Mouse (Mus musculus) lung, embryonic 14.5 days (tissue): Measurements from ENCODE around the gene Mogat1. TPM values are rescaled to one million over a fixed set of nuclear protein-coding genes. Genes with fewer than 3 reads are reported as not detected.

Experiments
- ATAC-seq: fragments of 200-750 bp; cut with Nextera tagmentation; 2 replicates; pipeline ENCODE4 v1.8.0; 2017; ENCODE audit warnings: mild to moderate bottlenecking, moderate TSS enrichment, moderate library complexity; ENCODE audit not compliant: insufficient read depth
- DNase-seq: peaks from one replicate; pipeline ENCODE4 v3.0.0-alpha.2; 2015
- H3K27ac ChIP-seq: fragments of 300-500 bp; sonication (generic); 2 replicates; pipeline ENCODE4 v1.5.1; 2014; ENCODE audit warnings: low read depth, mild to moderate bottlenecking, moderate library complexity
- H3K27me3 ChIP-seq: fragments of 300-500 bp; sonication (generic); 2 replicates; pipeline ENCODE4 v1.6.1; 2014; ENCODE audit warnings: low read length, control low read depth; ENCODE audit not compliant: insufficient read depth
- H3K36me3 ChIP-seq: fragments of 300-500 bp; sonication (generic); 2 replicates; pipeline ENCODE4 v1.6.1; 2014; ENCODE audit warnings: control low read depth; ENCODE audit not compliant: insufficient read depth
- H3K4me1 ChIP-seq: fragments of 300-500 bp; sonication (generic); 2 replicates; pipeline ENCODE4 v1.6.1; 2014; ENCODE audit warnings: antibody characterized with exemption, control low read depth; ENCODE audit not compliant: insufficient read depth
- H3K4me2 ChIP-seq: fragments of 300-500 bp; sonication (generic); 2 replicates; pipeline ENCODE4 v1.6.1; 2014; ENCODE audit warnings: mild to moderate bottlenecking
- H3K4me3 ChIP-seq: fragments of 300-500 bp; sonication (generic); 2 replicates; pipeline ENCODE4 v1.5.1; 2014; ENCODE audit warnings: low read depth, low read length
- H3K9ac ChIP-seq: fragments of 300-500 bp; sonication (generic); 2 replicates; pipeline ENCODE4 v1.6.1; 2014
- H3K9me3 ChIP-seq: fragments of 300-500 bp; sonication (generic); 2 replicates; pipeline ENCODE4 v1.6.1; 2016; ENCODE audit warnings: low read depth, low read length, control low read depth
- CTCF ChIP-seq: IDR thresholded peaks from 2 replicates; pipeline ENCODE4 v1.5.1; 2016; ENCODE audit warnings: antibody characterized with exemption, low read depth
- WGBS: fragments of 180-500 bp; shearing (Covaris S2); extraction: QIAGEN DNeasy Blood & Tissue Kit; methylation state at CpG from one replicate; pipeline ENCODE4 v1.1.7; 2014; 5-methylcytosine and 5-hydroxymethylcytosine counted together
- polyA plus RNA-seq: library from polyadenylated mRNA; unstranded; fragments of >200 nt; fragmentation: Nextera tagmentation; extraction: Ambion mirVana; gene quantifications from 2 replicates; pipeline ENCODE4 v1.2.1, GENCODE M21; 2014

Mogat1 gene
- polyA plus RNA-seq, 1 experiment from 2014 or later: not detected

DNA sequence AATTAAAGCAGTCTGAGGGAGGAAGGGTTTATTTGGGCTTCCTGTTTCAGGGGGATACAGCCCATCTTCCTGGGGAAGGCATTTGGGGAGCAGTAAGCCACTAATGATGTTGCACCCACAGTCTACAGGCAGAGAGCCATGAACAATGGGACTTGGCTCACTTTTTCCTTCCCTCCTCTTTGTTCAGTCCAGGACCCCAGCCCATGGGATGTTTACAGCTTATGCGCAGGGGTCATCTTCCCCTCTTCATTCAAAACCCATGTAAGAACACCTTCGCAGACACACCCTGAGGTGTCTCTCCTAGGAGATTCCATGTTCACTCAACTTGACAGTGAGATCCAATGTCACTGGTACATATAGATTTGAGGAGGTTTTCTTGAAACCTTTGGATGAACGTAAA lies 17.6 kb downstream of the Mogat1 start:
- H3K4me2 ChIP-seq: no peak overlapping the region
- whole genome bisulfite sequencing: 85% methylated on average over 3 of the region's 3 CpGs
- H3K9ac ChIP-seq: no peak overlapping the region
- no peak overlapping the region for H3K27ac ChIP-seq
- ATAC-seq: no peak
- H3K4me1 ChIP-seq: no peaks in the 10 kb centered on the region
- no peak for TF ChIP-seq CTCF
- no peak overlapping the region for H3K4me3 ChIP-seq
- no peaks in the 10 kb centered on the region for H3K36me3 ChIP-seq
- H3K9me3 ChIP-seq: no peaks in the 10 kb centered on the region
- H3K27me3 ChIP-seq: no peaks in the 10 kb centered on the region
- no peak for DNase-seq

DNA sequence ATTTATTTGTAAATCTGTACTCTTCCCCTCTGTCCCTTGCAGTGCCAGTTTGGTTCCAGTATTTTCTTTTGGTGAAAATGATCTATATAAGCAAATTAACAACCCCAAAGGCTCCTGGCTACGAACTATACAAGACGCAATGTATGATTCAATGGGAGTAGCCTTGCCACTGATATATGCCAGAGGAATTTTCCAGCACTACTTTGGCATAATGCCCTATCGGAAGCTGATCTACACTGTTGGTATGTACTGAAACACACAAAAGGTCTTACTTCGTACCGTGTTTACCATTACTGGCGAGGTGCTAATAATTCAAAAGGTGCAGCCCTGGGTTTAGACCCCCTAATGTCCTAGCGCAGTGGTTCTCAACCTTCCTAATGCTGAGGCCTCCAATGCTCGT lies 18.2 kb downstream of the Mogat1 start:
- no peaks in the 10 kb centered on the region for H3K36me3 ChIP-seq
- DNase-seq (no peak), ATAC-seq (no peak)
- no peaks in the 10 kb centered on the region for H3K27me3 ChIP-seq
- H3K27ac ChIP-seq: no peak overlapping the region
- no peak overlapping the region for H3K9ac ChIP-seq
- TF ChIP-seq CTCF: no peak
- H3K4me3 ChIP-seq: no peak overlapping the region
- no peak overlapping the region for H3K4me2 ChIP-seq
- H3K9me3 ChIP-seq: no peaks in the 10 kb centered on the region
- 89% methylated on average over 8 of the region's 8 CpGs for WGBS
- H3K4me1 ChIP-seq: no peaks in the 10 kb centered on the region

DNA sequence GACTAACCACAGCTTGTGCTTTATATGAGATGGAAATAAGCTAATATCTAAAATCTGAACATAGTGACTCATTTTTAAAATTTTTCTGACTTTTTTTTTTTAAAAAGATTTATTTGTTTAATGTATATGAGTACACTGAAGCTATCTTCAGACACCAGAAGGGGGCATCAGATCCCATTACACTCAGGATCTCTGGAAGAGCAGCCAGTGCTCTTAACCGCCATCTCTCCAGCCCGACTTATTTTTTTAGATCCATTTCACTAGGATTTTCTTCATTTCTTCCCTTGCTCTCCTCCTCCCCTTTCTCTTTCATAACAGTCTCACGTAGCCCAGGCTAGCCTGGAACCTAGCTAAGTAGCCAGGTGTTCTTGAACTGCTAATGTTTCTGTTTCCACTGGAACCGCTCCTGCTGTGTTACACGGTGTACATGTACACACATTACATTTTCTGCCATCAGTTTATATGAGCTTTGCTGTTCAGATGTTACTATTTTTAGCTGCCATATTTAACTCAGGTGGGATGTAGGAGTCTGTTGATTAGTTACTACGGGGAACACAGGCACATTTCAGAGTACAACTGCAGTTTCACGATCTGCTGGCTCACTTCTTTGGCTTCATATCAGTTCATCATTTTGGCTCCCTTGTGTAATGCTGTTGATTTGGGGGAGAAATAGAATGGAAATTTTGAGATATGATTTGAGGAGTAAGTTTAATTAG lies 19.9 kb downstream of the Mogat1 start:
- WGBS: 66% methylated on average over 7 of the region's 7 CpGs
- ATAC-seq (no peak), DNase-seq (peak; percentile 31)
- Histone ChIP-seq H3K4me2 (no peak overlapping the region), H3K9me3 (no peaks in the 10 kb centered on the region), H3K4me3 (no peak overlapping the region), H3K27me3 (no peaks in the 10 kb centered on the region), H3K9ac (no peak overlapping the region), H3K27ac (no peak overlapping the region), H3K4me1 (no peaks in the 10 kb centered on the region), H3K36me3 (no peaks in the 10 kb centered on the region)
- TF ChIP-seq CTCF: 0 out of 2 replicates have a peak, but pooled peaks have one; percentile 2

DNA sequence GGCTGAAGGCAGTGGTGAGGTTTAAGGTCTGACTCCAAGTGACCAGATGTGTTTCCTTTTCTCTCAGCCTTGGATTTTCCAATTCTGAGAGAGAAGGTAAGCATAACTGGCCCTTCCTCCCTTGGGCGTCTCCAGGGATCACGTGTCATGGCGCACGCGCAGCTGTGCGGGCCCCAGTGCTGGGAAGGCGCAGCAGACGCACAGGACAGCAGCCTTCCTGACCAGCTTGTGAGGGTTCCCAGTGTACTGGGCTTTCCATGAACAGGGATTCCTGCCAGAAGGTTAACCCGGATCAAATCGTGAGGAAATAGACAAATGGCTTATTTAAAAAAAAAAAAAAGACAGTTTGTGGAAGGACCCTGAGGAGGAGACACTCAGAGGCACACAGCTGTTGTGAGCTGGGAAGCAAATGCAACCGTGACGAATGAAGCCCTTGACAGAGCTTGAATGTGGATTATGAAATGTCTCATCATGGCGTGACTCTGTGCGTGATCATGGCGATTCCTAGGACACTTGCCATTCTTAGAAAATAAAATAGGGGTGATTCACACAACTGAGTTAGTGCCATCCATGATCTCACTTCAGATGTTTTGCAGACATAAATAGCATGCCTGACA lies 21.5 kb downstream of the Mogat1 start:
- WGBS: 62% methylated on average over 15 of the region's 15 CpGs
- Histone ChIP-seq H3K36me3 (no peaks in the 10 kb centered on the region), H3K4me2 (no peak overlapping the region), H3K27me3 (no peaks in the 10 kb centered on the region), H3K27ac (no peak overlapping the region), H3K9me3 (no peaks in the 10 kb centered on the region), H3K4me1 (no peaks in the 10 kb centered on the region), H3K4me3 (no peak overlapping the region), H3K9ac (no peak overlapping the region)
- ATAC-seq (peak; percentile 28; the same call in 1 of the 2 replicates), DNase-seq (peak; percentile 22)
- TF ChIP-seq CTCF: no peak

DNA sequence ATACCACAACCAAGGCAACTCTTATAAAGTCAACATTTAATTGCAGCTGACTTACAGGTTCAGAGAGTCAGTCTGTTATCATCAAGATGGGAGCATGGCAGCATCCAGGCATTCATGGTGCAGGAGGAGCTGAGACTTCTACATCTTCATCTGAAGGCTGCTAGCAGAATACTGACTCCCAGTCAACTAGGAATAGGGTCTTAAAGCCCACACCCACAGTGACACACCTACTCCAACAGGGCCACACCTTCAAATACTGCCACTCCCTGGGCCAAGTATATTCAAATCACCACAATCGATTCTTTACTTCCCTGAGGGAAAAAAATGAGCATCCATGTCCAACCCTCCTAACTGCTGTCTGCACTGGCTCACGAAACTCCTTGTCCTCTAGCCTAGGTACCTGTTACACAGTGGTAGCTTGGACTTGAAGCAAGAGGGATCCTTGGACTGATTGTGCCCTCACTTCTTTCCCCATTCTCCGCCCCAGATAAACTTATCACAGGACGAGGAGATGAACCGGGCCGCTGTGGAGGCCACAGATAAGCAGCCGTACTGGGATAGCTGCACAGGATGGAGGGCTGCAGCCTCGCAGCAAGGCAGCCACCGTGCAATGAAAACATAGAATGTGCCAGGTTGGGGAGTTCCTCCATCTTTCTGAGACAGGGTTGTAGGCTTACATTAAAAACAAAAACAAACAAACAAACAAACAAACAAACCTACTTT lies 23.8 kb downstream of the Mogat1 start:
- no peak overlapping the region for H3K9ac ChIP-seq
- 67% methylated on average over 9 of the region's 9 CpGs for WGBS
- H3K9me3 ChIP-seq: no peaks in the 10 kb centered on the region
- H3K27ac ChIP-seq: no peak overlapping the region
- H3K36me3 ChIP-seq: no peaks in the 10 kb centered on the region
- no peak for ATAC-seq
- no peak overlapping the region for H3K4me3 ChIP-seq
- no peaks in the 10 kb centered on the region for H3K27me3 ChIP-seq
- DNase-seq: no peak
- no peaks in the 10 kb centered on the region for H3K4me1 ChIP-seq
- no peak for TF ChIP-seq CTCF
- H3K4me2 ChIP-seq: no peak overlapping the region

DNA sequence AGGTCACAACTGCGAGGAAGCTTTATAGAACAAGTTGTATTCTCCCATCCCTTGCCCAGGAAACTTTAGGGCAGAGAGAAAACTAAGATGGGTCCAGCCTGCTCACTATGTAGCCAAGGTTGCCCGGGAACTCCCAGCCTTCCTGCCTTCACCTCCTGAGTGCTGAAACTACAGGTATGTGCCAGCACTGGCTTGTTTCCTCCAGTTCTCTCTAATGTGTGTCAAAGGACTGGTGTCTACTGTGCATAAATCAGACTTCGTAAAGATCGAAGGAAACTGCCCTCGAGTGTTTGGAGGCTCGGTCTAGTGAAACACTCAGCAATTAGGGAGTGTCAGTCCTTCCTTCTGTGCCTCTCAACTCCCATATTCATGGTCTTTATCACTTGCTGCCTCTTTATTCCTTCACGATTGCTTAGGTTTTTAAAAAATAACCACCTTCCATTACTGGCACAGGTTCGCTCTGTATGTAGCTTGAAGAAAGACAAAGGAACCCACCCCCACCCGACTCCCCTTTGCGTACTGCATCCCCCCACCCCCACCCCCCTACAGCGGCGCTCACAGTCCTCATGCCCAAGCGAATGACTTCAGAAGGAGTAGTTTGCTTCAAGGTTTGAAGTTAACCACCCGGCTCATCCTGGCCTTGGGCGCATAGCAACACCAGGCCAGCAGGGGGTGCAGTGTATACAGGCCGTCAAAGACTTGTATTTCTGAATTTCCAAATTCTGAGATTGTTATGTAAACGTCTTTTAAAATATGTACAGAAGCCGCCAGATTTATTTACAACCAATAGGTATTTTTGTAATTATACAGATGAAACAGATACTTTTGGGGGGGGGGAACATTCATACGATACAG lies 25.7 kb downstream of the Mogat1 start:
- ATAC-seq (peak; percentile 48), DNase-seq (peak; percentile 91)
- H3K4me2 ChIP-seq: peak overlapping the region; percentile 71
- no peak overlapping the region for H3K9ac ChIP-seq
- H3K27me3 ChIP-seq: no peaks in the 10 kb centered on the region
- H3K27ac ChIP-seq: no peak overlapping the region
- peak overlapping the region; percentile 36 for H3K4me3 ChIP-seq
- no peaks in the 10 kb centered on the region for H3K9me3 ChIP-seq
- H3K4me1 ChIP-seq: no peaks in the 10 kb centered on the region
- H3K36me3 ChIP-seq: no peaks in the 10 kb centered on the region
- 30% methylated on average over 19 of the region's 19 CpGs for WGBS
- TF ChIP-seq CTCF: peak; percentile 85
